Mouse (Mus musculus) lung, embryonic 15.5 days (tissue): Measurements from ENCODE around the gene Mbnl2. TPM values are rescaled to one million over a fixed set of nuclear protein-coding genes. Genes with fewer than 3 reads are reported as not detected.
A peak's percentile ranks its signal among the peaks of the same experiment; 100 is the strongest.

Experiments
- ATAC-seq: fragments of 200-750 bp; cut with Nextera tagmentation; 2 replicates; pipeline ENCODE4 v1.8.0; 2017; ENCODE audit warnings: moderate number of reproducible peaks, borderline replicate concordance; ENCODE audit not compliant: low FRiP score, low TSS enrichment; ENCODE audit errors: extremely low read depth
- H3K27ac ChIP-seq: fragments of 300-500 bp; sonication (generic); 2 replicates; pipeline ENCODE4 v1.5.1; 2015; ENCODE audit warnings: moderate library complexity, mild to moderate bottlenecking, inconsistent platforms
- H3K27me3 ChIP-seq: fragments of 300-500 bp; sonication (generic); 2 replicates; pipeline ENCODE4 v1.6.1; 2015; ENCODE audit warnings: inconsistent platforms
- H3K36me3 ChIP-seq: fragments of 300-500 bp; sonication (generic); 2 replicates; pipeline ENCODE4 v1.6.1; 2015; ENCODE audit warnings: inconsistent platforms
- H3K4me1 ChIP-seq: fragments of 300-500 bp; sonication (generic); 2 replicates; pipeline ENCODE4 v1.6.1; 2015; ENCODE audit warnings: inconsistent platforms
- H3K4me2 ChIP-seq: fragments of 300-500 bp; sonication (generic); 2 replicates; pipeline ENCODE4 v1.6.1; 2015; ENCODE audit warnings: inconsistent platforms, mild to moderate bottlenecking, moderate library complexity
- H3K4me3 ChIP-seq: fragments of 300-500 bp; sonication (generic); 2 replicates; pipeline ENCODE4 v1.5.1; 2015; ENCODE audit warnings: mild to moderate bottlenecking, inconsistent platforms
- H3K9ac ChIP-seq: fragments of 300-500 bp; sonication (generic); 2 replicates; pipeline ENCODE4 v1.6.1; 2015; ENCODE audit warnings: inconsistent platforms
- H3K9me3 ChIP-seq: fragments of 300-500 bp; sonication (generic); 2 replicates; pipeline ENCODE4 v1.6.1; 2016; ENCODE audit warnings: inconsistent platforms
- WGBS: fragments of 180-500 bp; shearing (Covaris S2); methylation state at CpG from one replicate; pipeline ENCODE4 v1.1.7; 2015; 5-methylcytosine and 5-hydroxymethylcytosine counted together
- polyA plus RNA-seq: library from polyadenylated mRNA; unstranded; fragments of >200 nt; fragmentation: Nextera tagmentation; extraction: Ambion mirVana; gene quantifications from 2 replicates; pipeline ENCODE4 v1.2.1, GENCODE M21; 2015

Gene Mbnl2
- polyA plus RNA-seq, 1 experiment from 2014 or later = 141 TPM

- Histone ChIP-seq H3K9ac (no peak overlapping the region), H3K4me2 (no peak overlapping the region), H3K9me3 (no peaks in the 10 kb centered on the region), H3K27me3 (no peaks in the 10 kb centered on the region), H3K36me3 (peaks cover 38% of the 10 kb centered on the region), H3K4me1 (peaks cover 12% of the 10 kb centered on the region), H3K27ac (no peak overlapping the region), H3K4me3 (no peak overlapping the region)
- 93% methylated on average over 10 of the region's 10 CpGs for WGBS
- ATAC-seq = no peak
These were observed 134.4 kb downstream of the Mbnl2 start for GRCm38 (mm10) chr14:120409854-120410253.

- Histone ChIP-seq H3K4me3 (no peak overlapping the region), H3K9ac (no peak overlapping the region), H3K27me3 (no peaks in the 10 kb centered on the region), H3K27ac (peak overlapping the region; percentile 71), H3K4me1 (peaks cover 18% of the 10 kb centered on the region), H3K36me3 (peaks cover 42% of the 10 kb centered on the region), H3K4me2 (no peak overlapping the region), H3K9me3 (no peaks in the 10 kb centered on the region)
- WGBS = 48% methylated on average over 9 of the region's 9 CpGs
- peak; percentile 91 for ATAC-seq
These were observed 141.4 kb downstream of the Mbnl2 start for GRCm38 (mm10) chr14:120416886-120417285.

GRCm38 (mm10) chr14:120418964-120419363, 143.5 kb downstream of the Mbnl2 start:
- H3K4me1 ChIP-seq = peaks cover 18% of the 10 kb centered on the region
- no peak; the same call in 1 of the 2 replicates for ATAC-seq
- 78% methylated on average over 14 of the region's 14 CpGs for WGBS
- no peak overlapping the region for H3K4me2 ChIP-seq
- H3K27ac ChIP-seq = no peak overlapping the region
- no peak overlapping the region for H3K9ac ChIP-seq
- no peaks in the 10 kb centered on the region for H3K9me3 ChIP-seq
- peaks cover 48% of the 10 kb centered on the region for H3K36me3 ChIP-seq
- no peak overlapping the region for H3K4me3 ChIP-seq
- H3K27me3 ChIP-seq = no peaks in the 10 kb centered on the region

GRCm38 (mm10) chr14:120428497-120428896, 153.0 kb downstream of the Mbnl2 start:
- Histone ChIP-seq H3K36me3 (peaks cover 41% of the 10 kb centered on the region), H3K9me3 (no peaks in the 10 kb centered on the region), H3K27me3 (no peaks in the 10 kb centered on the region), H3K27ac (no peak overlapping the region), H3K4me3 (no peak overlapping the region), H3K4me2 (no peak overlapping the region), H3K9ac (no peak overlapping the region), H3K4me1 (no peaks in the 10 kb centered on the region)
- ATAC-seq = no peak
- WGBS = 86% methylated on average over 5 of the region's 5 CpGs

GRCm38 (mm10) chr14:120432773-120433172, 157.3 kb downstream of the Mbnl2 start:
- no peaks in the 10 kb centered on the region for H3K27me3 ChIP-seq
- no peak for ATAC-seq
- H3K36me3 ChIP-seq = peaks cover 8% of the 10 kb centered on the region; the same call in 1 of the 2 replicates

GRCm38 (mm10) chr14:120433931-120434398, 158.5 kb downstream of the Mbnl2 start:
- H3K36me3 ChIP-seq = peaks cover 7% of the 10 kb centered on the region; the same call in 1 of the 2 replicates
- H3K9me3 ChIP-seq = no peaks in the 10 kb centered on the region
- no peak for ATAC-seq
- H3K9ac ChIP-seq = no peak overlapping the region
- H3K27me3 ChIP-seq = no peaks in the 10 kb centered on the region
- WGBS = 69% methylated on average over 8 of the region's 8 CpGs
- H3K4me2 ChIP-seq = no peak overlapping the region
- no peak overlapping the region for H3K4me3 ChIP-seq
- H3K4me1 ChIP-seq = no peaks in the 10 kb centered on the region
- no peak overlapping the region; the same call in 1 of the 2 replicates for H3K27ac ChIP-seq

More at GRCm38 (mm10) chr14:120432773-120433172, 157.3 kb downstream of the Mbnl2 start:
- H3K4me3 ChIP-seq = no peak overlapping the region
- H3K4me2 ChIP-seq = no peak overlapping the region
- H3K4me1 ChIP-seq = no peaks in the 10 kb centered on the region
- H3K27ac ChIP-seq = no peak overlapping the region
- no peaks in the 10 kb centered on the region for H3K9me3 ChIP-seq
- no peak overlapping the region for H3K9ac ChIP-seq

GRCm38 (mm10) chr14:120434831-120435230, 159.4 kb downstream of the Mbnl2 start:
- Histone ChIP-seq H3K27ac (no peak overlapping the region), H3K4me1 (no peaks in the 10 kb centered on the region), H3K4me3 (no peak overlapping the region), H3K9ac (no peak overlapping the region), H3K4me2 (no peak overlapping the region), H3K27me3 (no peaks in the 10 kb centered on the region), H3K9me3 (no peaks in the 10 kb centered on the region), H3K36me3 (peaks cover 3% of the 10 kb centered on the region; the same call in 1 of the 2 replicates)
- ATAC-seq = no peak
- 75% methylated on average over 1 of the region's 1 CpGs for WGBS

GRCm38 (mm10) chr14:120440716-120441115, 165.2 kb downstream of the Mbnl2 start:
- ATAC-seq = no peak
- Histone ChIP-seq H3K4me1 (no peaks in the 10 kb centered on the region), H3K9me3 (no peaks in the 10 kb centered on the region), H3K27me3 (no peaks in the 10 kb centered on the region), H3K9ac (no peak overlapping the region), H3K27ac (no peak overlapping the region), H3K4me3 (no peak overlapping the region), H3K36me3 (no peaks in the 10 kb centered on the region; the same call in 1 of the 2 replicates), H3K4me2 (no peak overlapping the region)

- ATAC-seq = no peak
- no peak overlapping the region for H3K4me2 ChIP-seq
- WGBS = 52% methylated on average over 4 of the region's 4 CpGs
- H3K4me3 ChIP-seq = no peak overlapping the region
- H3K36me3 ChIP-seq = no peaks in the 10 kb centered on the region; the same call in 1 of the 2 replicates
- no peaks in the 10 kb centered on the region for H3K9me3 ChIP-seq
- no peak overlapping the region for H3K9ac ChIP-seq
- no peak overlapping the region for H3K27ac ChIP-seq
- H3K27me3 ChIP-seq = no peaks in the 10 kb centered on the region
- H3K4me1 ChIP-seq = no peaks in the 10 kb centered on the region
These were observed 165.8 kb downstream of the Mbnl2 start for GRCm38 (mm10) chr14:120441256-120441655.

- Histone ChIP-seq H3K9me3 (no peaks in the 10 kb centered on the region), H3K9ac (no peak overlapping the region), H3K27me3 (no peaks in the 10 kb centered on the region), H3K4me3 (no peak overlapping the region), H3K27ac (no peak overlapping the region), H3K4me1 (no peaks in the 10 kb centered on the region), H3K36me3 (no peaks in the 10 kb centered on the region), H3K4me2 (no peak overlapping the region)
- ATAC-seq = no peak
- 80% methylated on average over 13 of the region's 13 CpGs for WGBS
These were observed 166.4 kb downstream of the Mbnl2 start for GRCm38 (mm10) chr14:120441836-120442235.

GRCm38 (mm10) chr14:120454221-120454620, 178.8 kb downstream of the Mbnl2 start:
- ATAC-seq = no peak
- WGBS = 92% methylated on average over 7 of the region's 7 CpGs

GRCm38 (mm10) chr14:120463938-120464727, 188.7 kb downstream of the Mbnl2 start:
- H3K27me3 ChIP-seq = no peaks in the 10 kb centered on the region
- no peak overlapping the region for H3K4me3 ChIP-seq
- no peak overlapping the region for H3K27ac ChIP-seq
- H3K9me3 ChIP-seq = no peaks in the 10 kb centered on the region
- no peaks in the 10 kb centered on the region for H3K4me1 ChIP-seq
- 52% methylated on average over 3 of the region's 3 CpGs for WGBS
- no peak overlapping the region for H3K4me2 ChIP-seq
- H3K9ac ChIP-seq = no peak overlapping the region
- H3K36me3 ChIP-seq = no peaks in the 10 kb centered on the region
- ATAC-seq = peak; percentile 69

More at GRCm38 (mm10) chr14:120454221-120454620, 178.8 kb downstream of the Mbnl2 start:
- Histone ChIP-seq H3K27me3 (no peaks in the 10 kb centered on the region), H3K9me3 (no peaks in the 10 kb centered on the region), H3K4me3 (no peak overlapping the region), H3K36me3 (no peaks in the 10 kb centered on the region), H3K4me2 (no peak overlapping the region), H3K4me1 (no peaks in the 10 kb centered on the region), H3K27ac (no peak overlapping the region), H3K9ac (no peak overlapping the region)
